Mouse (Mus musculus): ENCODE results near the gene Ksr1. TPM values are rescaled to one million over a fixed set of nuclear protein-coding genes. Genes with fewer than 3 reads are reported as not detected.
A peak's percentile ranks its signal among the peaks of the same experiment; 100 is the strongest.

Ksr1 gene
- polyA plus RNA-seq (2015; fragmentation: Nextera tagmentation; extraction: Ambion mirVana), result 2.1 and 3.2 TPM in 2 replicates

GRCm38 (mm10) chr11:79146331-79146767 lies at the start of gene Ksr1:
Gene Ksr1, minus strand, starts transcription at chr11:79146407.
- peak within 1 kb of the TSS; percentile 96 for H3K9ac ChIP-seq (ENCODE audit: low read length)
- 1% methylated on average over 42 of the region's 42 CpGs for whole genome bisulfite sequencing
- peak within 1 kb of the TSS; percentile 75 for H3K4me2 ChIP-seq (ENCODE audit: low read depth, low read length)
- ATAC-seq (ENCODE audit: insufficient read depth, low FRiP score), result peak; percentile 95
- peak within 1 kb of the TSS; percentile 90 for H3K4me3 ChIP-seq (replicated peaks; ENCODE audit: low read length)
- H3K4me1 ChIP-seq (ENCODE audit: control insufficient read depth, insufficient read depth, low read length), result peaks cover 17% of the 10 kb centered on the region
- H3K27me3 ChIP-seq (ENCODE audit: control insufficient read depth, insufficient read depth, low read length), result no peaks in the 10 kb centered on the region
- no peaks in the 10 kb centered on the region for H3K36me3 ChIP-seq (ENCODE audit: control insufficient read depth, insufficient read depth, low read length)
- H3K27ac ChIP-seq (ENCODE audit: low read length), result peak within 1 kb of the TSS; percentile 92
- H3K9me3 ChIP-seq (replicated peaks; ENCODE audit: control insufficient read depth, low read length), result no peaks in the 10 kb centered on the region

- ATAC-seq (ENCODE audit: insufficient read depth, low FRiP score), result no peak
- no peaks in the 10 kb centered on the region for H3K27me3 ChIP-seq (ENCODE audit: control insufficient read depth, insufficient read depth, low read length)
- no peaks in the 10 kb centered on the region for H3K36me3 ChIP-seq (ENCODE audit: control insufficient read depth, insufficient read depth, low read length)
- no peaks in the 10 kb centered on the region; the same call in 1 of the 2 replicates for H3K9me3 ChIP-seq (replicated peaks; ENCODE audit: control insufficient read depth, low read length)
- no peak overlapping the region for H3K4me3 ChIP-seq (replicated peaks; ENCODE audit: low read length)
- no peak overlapping the region for H3K9ac ChIP-seq (ENCODE audit: low read length)
- peaks cover 10% of the 10 kb centered on the region; the same call in 1 of the 2 replicates for H3K4me1 ChIP-seq (ENCODE audit: control insufficient read depth, insufficient read depth, low read length)
- no peak overlapping the region for H3K4me2 ChIP-seq (ENCODE audit: low read depth, low read length)
- H3K27ac ChIP-seq (ENCODE audit: low read length), result no peak overlapping the region
- WGBS, result 84% methylated on average over 1 of the region's 1 CpGs
Observed at GRCm38 (mm10) chr11:79192176-79192575, 46.0 kb upstream of the Ksr1 start.

GRCm38 (mm10) chr11:79191214-79191613 lies 45.0 kb upstream of the Ksr1 start:
- Histone ChIP-seq H3K27me3 (ENCODE audit: control insufficient read depth, insufficient read depth, low read length) (no peaks in the 10 kb centered on the region), H3K9ac (ENCODE audit: low read length) (no peak overlapping the region), H3K9me3 (replicated peaks; ENCODE audit: control insufficient read depth, low read length) (no peaks in the 10 kb centered on the region; the same call in 1 of the 2 replicates), H3K4me2 (ENCODE audit: low read depth, low read length) (no peak overlapping the region), H3K27ac (ENCODE audit: low read length) (no peak overlapping the region), H3K4me1 (ENCODE audit: control insufficient read depth, insufficient read depth, low read length) (peaks cover 5% of the 10 kb centered on the region; the same call in 1 of the 2 replicates), H3K4me3 (replicated peaks; ENCODE audit: low read length) (no peak overlapping the region), H3K36me3 (ENCODE audit: control insufficient read depth, insufficient read depth, low read length) (no peaks in the 10 kb centered on the region)
- ATAC-seq (ENCODE audit: insufficient read depth, low FRiP score), result peak; percentile 48; the same call in 1 of the 2 replicates
- WGBS, result 75% methylated on average over 4 of the region's 4 CpGs

- no peak overlapping the region for H3K4me2 ChIP-seq (ENCODE audit: low read depth, low read length)
- peaks cover 5% of the 10 kb centered on the region; the same call in 1 of the 2 replicates for H3K4me1 ChIP-seq (ENCODE audit: control insufficient read depth, insufficient read depth, low read length)
- H3K27ac ChIP-seq (ENCODE audit: low read length), result no peak overlapping the region
- H3K9me3 ChIP-seq (replicated peaks; ENCODE audit: control insufficient read depth, low read length), result no peaks in the 10 kb centered on the region; the same call in 1 of the 2 replicates
- no peak overlapping the region for H3K4me3 ChIP-seq (replicated peaks; ENCODE audit: low read length)
- H3K36me3 ChIP-seq (ENCODE audit: control insufficient read depth, insufficient read depth, low read length), result no peaks in the 10 kb centered on the region
- 87% methylated on average over 2 of the region's 2 CpGs for WGBS
- ATAC-seq (ENCODE audit: insufficient read depth, low FRiP score), result no peak
- H3K27me3 ChIP-seq (ENCODE audit: control insufficient read depth, insufficient read depth, low read length), result no peaks in the 10 kb centered on the region
- no peak overlapping the region for H3K9ac ChIP-seq (ENCODE audit: low read length)
Observed at GRCm38 (mm10) chr11:79190257-79190656, 44.0 kb upstream of the Ksr1 start.

- peaks cover 5% of the 10 kb centered on the region; the same call in 1 of the 2 replicates for H3K4me1 ChIP-seq (ENCODE audit: control insufficient read depth, insufficient read depth, low read length)
- no peaks in the 10 kb centered on the region for H3K27me3 ChIP-seq (ENCODE audit: control insufficient read depth, insufficient read depth, low read length)
- H3K36me3 ChIP-seq (ENCODE audit: control insufficient read depth, insufficient read depth, low read length), result no peaks in the 10 kb centered on the region
- no peak overlapping the region for H3K4me2 ChIP-seq (ENCODE audit: low read depth, low read length)
- ATAC-seq (ENCODE audit: insufficient read depth, low FRiP score), result peak; percentile 66; the same call in 1 of the 2 replicates
- H3K4me3 ChIP-seq (replicated peaks; ENCODE audit: low read length), result no peak overlapping the region
- WGBS, result 55% methylated on average over 6 of the region's 6 CpGs
- H3K9ac ChIP-seq (ENCODE audit: low read length), result 0 out of 2 replicates have a peak overlapping the region, but pooled peaks have one; percentile 3
- H3K27ac ChIP-seq (ENCODE audit: low read length), result peak overlapping the region; percentile 15; the same call in 1 of the 2 replicates
- no peaks in the 10 kb centered on the region for H3K9me3 ChIP-seq (replicated peaks; ENCODE audit: control insufficient read depth, low read length)
Observed at GRCm38 (mm10) chr11:79188176-79188575, 42.0 kb upstream of the Ksr1 start.

GRCm38 (mm10) chr11:79187291-79187690 lies 41.1 kb upstream of the Ksr1 start:
- 57% methylated on average over 4 of the region's 4 CpGs for WGBS
- peaks cover 8% of the 10 kb centered on the region; the same call in 1 of the 2 replicates for H3K4me1 ChIP-seq (ENCODE audit: control insufficient read depth, insufficient read depth, low read length)
- ATAC-seq (ENCODE audit: insufficient read depth, low FRiP score), result no peak

GRCm38 (mm10) chr11:79185683-79186082 lies 39.5 kb upstream of the Ksr1 start:
- Histone ChIP-seq H3K4me2 (ENCODE audit: low read depth, low read length) (no peak overlapping the region), H3K36me3 (ENCODE audit: control insufficient read depth, insufficient read depth, low read length) (no peaks in the 10 kb centered on the region), H3K4me1 (ENCODE audit: control insufficient read depth, insufficient read depth, low read length) (peaks cover 8% of the 10 kb centered on the region; the same call in 1 of the 2 replicates), H3K27ac (ENCODE audit: low read length) (no peak overlapping the region), H3K4me3 (replicated peaks; ENCODE audit: low read length) (no peak overlapping the region), H3K9me3 (replicated peaks; ENCODE audit: control insufficient read depth, low read length) (no peaks in the 10 kb centered on the region), H3K27me3 (ENCODE audit: control insufficient read depth, insufficient read depth, low read length) (no peaks in the 10 kb centered on the region), H3K9ac (ENCODE audit: low read length) (no peak overlapping the region)
- no peak for ATAC-seq (ENCODE audit: insufficient read depth, low FRiP score)
- 86% methylated on average over 6 of the region's 6 CpGs for WGBS

More at GRCm38 (mm10) chr11:79187291-79187690, 41.1 kb upstream of the Ksr1 start:
- Histone ChIP-seq H3K4me3 (replicated peaks; ENCODE audit: low read length) (no peak overlapping the region), H3K9ac (ENCODE audit: low read length) (no peak overlapping the region), H3K9me3 (replicated peaks; ENCODE audit: control insufficient read depth, low read length) (no peaks in the 10 kb centered on the region), H3K36me3 (ENCODE audit: control insufficient read depth, insufficient read depth, low read length) (no peaks in the 10 kb centered on the region), H3K27me3 (ENCODE audit: control insufficient read depth, insufficient read depth, low read length) (no peaks in the 10 kb centered on the region), H3K27ac (ENCODE audit: low read length) (no peak overlapping the region), H3K4me2 (ENCODE audit: low read depth, low read length) (no peak overlapping the region)

GRCm38 (mm10) chr11:79184126-79184888 lies 38.1 kb upstream of the Ksr1 start:
- Histone ChIP-seq H3K4me3 (replicated peaks; ENCODE audit: low read length) (no peak overlapping the region), H3K4me1 (ENCODE audit: control insufficient read depth, insufficient read depth, low read length) (peaks cover 8% of the 10 kb centered on the region; the same call in 1 of the 2 replicates), H3K9ac (ENCODE audit: low read length) (no peak overlapping the region), H3K36me3 (ENCODE audit: control insufficient read depth, insufficient read depth, low read length) (no peaks in the 10 kb centered on the region), H3K4me2 (ENCODE audit: low read depth, low read length) (no peak overlapping the region), H3K9me3 (replicated peaks; ENCODE audit: control insufficient read depth, low read length) (no peaks in the 10 kb centered on the region), H3K27ac (ENCODE audit: low read length) (no peak overlapping the region), H3K27me3 (ENCODE audit: control insufficient read depth, insufficient read depth, low read length) (no peaks in the 10 kb centered on the region)
- WGBS, result 83% methylated on average over 3 of the region's 3 CpGs
- ATAC-seq (ENCODE audit: insufficient read depth, low FRiP score), result no peak

GRCm38 (mm10) chr11:79183400-79183799 lies 37.2 kb upstream of the Ksr1 start:
- Histone ChIP-seq H3K4me3 (replicated peaks; ENCODE audit: low read length) (no peak overlapping the region), H3K27me3 (ENCODE audit: control insufficient read depth, insufficient read depth, low read length) (no peaks in the 10 kb centered on the region), H3K9me3 (replicated peaks; ENCODE audit: control insufficient read depth, low read length) (no peaks in the 10 kb centered on the region), H3K36me3 (ENCODE audit: control insufficient read depth, insufficient read depth, low read length) (no peaks in the 10 kb centered on the region), H3K27ac (ENCODE audit: low read length) (no peak overlapping the region), H3K4me1 (ENCODE audit: control insufficient read depth, insufficient read depth, low read length) (peaks cover 4% of the 10 kb centered on the region; the same call in 1 of the 2 replicates), H3K4me2 (ENCODE audit: low read depth, low read length) (no peak overlapping the region), H3K9ac (ENCODE audit: low read length) (no peak overlapping the region)
- no peak for ATAC-seq (ENCODE audit: insufficient read depth, low FRiP score)
- 82% methylated on average over 6 of the region's 6 CpGs for WGBS

All from stomach, embryonic 16.5 days (tissue).